Mouse (Mus musculus): ENCODE data around the gene Slco3a1.

GRCm38 (mm10) chr7:74529183-74529757, 25.3 kb downstream of the Slco3a1 start:
- TF ChIP-seq CTCF (IDR thresholded peaks at IDR 0.05; ENCODE audit: low read depth) (no peak), EP300 (IDR thresholded peaks at IDR 0.05; ENCODE audit: low read depth) (no peak)
